Mouse (Mus musculus) forebrain, embryonic 14.5 days (tissue): ENCODE measurements at regions not wholly inside any gene's neighbourhood (a gene's known extent, or its start where the extent isn't known, plus 50 kb on each side); places are given as distances from the start of the nearest gene placed in this dataset.

Source experiments
- ATAC-seq: fragments of 200-750 bp; cut with Nextera tagmentation; 2 replicates; pipeline ENCODE4 v1.8.0; 2017; ENCODE audit warnings: mild to moderate bottlenecking, moderate library complexity
- DNase-seq: peaks from one replicate; pipeline ENCODE4 v3.0.0-alpha.2; 2015; ENCODE audit warnings: low spot score
- H3K27ac ChIP-seq: fragments of 300-500 bp; sonication (generic); 2 replicates; pipeline ENCODE4 v1.5.1; 2014; ENCODE audit warnings: low read depth, mild to moderate bottlenecking, control low read depth, low read length, moderate library complexity
- H3K27me3 ChIP-seq: fragments of 300-500 bp; sonication (generic); replicated peaks from 2 replicates; pipeline ENCODE4 v1.6.1; 2014; ENCODE audit warnings: low read length, control low read depth, mixed read lengths; ENCODE audit not compliant: control insufficient read depth, insufficient read depth
- H3K36me3 ChIP-seq: fragments of 300-500 bp; sonication (generic); 2 replicates; pipeline ENCODE4 v1.6.1; 2014; ENCODE audit warnings: low read length, control low read depth; ENCODE audit not compliant: control insufficient read depth, insufficient read depth
- H3K4me1 ChIP-seq: fragments of 300-500 bp; sonication (generic); 2 replicates; pipeline ENCODE4 v1.6.1; 2014; ENCODE audit warnings: antibody characterized with exemption, low read length, control low read depth; ENCODE audit not compliant: control insufficient read depth, insufficient read depth
- H3K4me2 ChIP-seq: fragments of 300-500 bp; sonication (generic); 2 replicates; pipeline ENCODE4 v1.6.1; 2014; ENCODE audit warnings: mild to moderate bottlenecking, control low read depth, low read length
- H3K4me3 ChIP-seq: fragments of 300-500 bp; sonication (generic); 2 replicates; pipeline ENCODE4 v1.5.1; 2014; ENCODE audit warnings: low read depth, low read length, control low read depth
- H3K9ac ChIP-seq: fragments of 300-500 bp; sonication (generic); 2 replicates; pipeline ENCODE4 v1.6.1; 2014; ENCODE audit warnings: mild to moderate bottlenecking, low read length, control low read depth, moderate library complexity
- H3K9me3 ChIP-seq: fragments of 300-500 bp; sonication (generic); replicated peaks from 2 replicates; pipeline ENCODE4 v1.6.1; 2016; ENCODE audit warnings: low read length, control low read depth, mixed read lengths; ENCODE audit not compliant: control insufficient read depth
- WGBS: fragments of 180-500 bp; shearing (Covaris S2); extraction: QIAGEN DNeasy Blood & Tissue Kit; methylation state at CpG from one replicate; pipeline ENCODE4 v1.1.7; 2014; 5-methylcytosine and 5-hydroxymethylcytosine counted together

DNA sequence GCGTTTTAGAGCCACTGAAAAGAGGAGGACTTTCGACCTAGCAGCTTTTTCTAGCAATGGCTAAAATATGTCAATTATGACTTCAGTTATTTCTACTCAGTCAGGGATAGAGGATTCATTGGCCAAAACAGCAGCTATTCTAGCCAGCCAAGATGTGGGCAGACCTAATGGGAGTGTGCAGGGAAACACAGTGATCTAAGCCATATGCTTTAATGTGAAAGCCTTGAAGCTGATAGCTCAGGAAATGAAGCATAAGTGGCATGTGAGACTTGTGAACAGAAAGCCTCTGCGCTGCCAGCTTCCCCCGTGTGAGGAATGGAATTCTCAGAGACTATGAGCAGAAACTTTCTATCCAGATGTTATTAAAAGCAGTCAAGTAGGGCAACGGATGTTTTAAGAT lies 1114.6 kb upstream of the Adgrl3 start:
- Histone ChIP-seq H3K27me3 (no peaks in the 10 kb centered on the region), H3K4me3 (no peak overlapping the region), H3K4me1 (no peaks in the 10 kb centered on the region), H3K9ac (no peak overlapping the region), H3K4me2 (no peak overlapping the region), H3K36me3 (no peaks in the 10 kb centered on the region), H3K27ac (no peak overlapping the region), H3K9me3 (no peaks in the 10 kb centered on the region)
- 71% methylated on average over 5 of the region's 5 CpGs for WGBS
- DNase-seq (peak; percentile 53), ATAC-seq (peak; percentile 55; the same call in 1 of the 2 replicates)
